ENCODE assay signal across 7 mouse cellular contexts in the genomic region with DNA sequence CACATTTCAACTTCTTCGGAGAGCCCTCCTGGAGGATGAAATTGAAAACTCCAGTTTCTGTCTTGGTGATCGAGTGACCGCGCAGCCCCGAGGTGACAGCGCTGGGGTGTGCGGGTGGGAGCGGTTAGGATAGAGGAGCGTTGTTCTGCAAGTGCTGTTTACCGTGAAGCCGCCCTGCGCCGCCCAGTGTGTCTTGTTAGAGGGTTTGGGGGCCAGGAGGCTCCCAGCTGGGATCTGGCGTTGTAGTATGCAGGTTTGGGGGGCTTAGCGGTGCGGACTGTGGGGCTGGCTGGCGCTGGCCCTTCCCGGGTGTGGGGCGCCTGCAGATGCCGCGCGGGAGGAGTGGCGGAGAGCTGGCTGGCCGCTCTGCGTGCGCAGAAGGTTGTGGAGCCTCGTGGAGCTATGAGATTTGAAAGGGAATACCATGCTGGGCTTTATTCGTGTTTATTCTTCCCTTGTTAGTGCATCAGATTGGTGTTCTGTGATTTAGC. TPM values are rescaled to one million over a fixed set of nuclear protein-coding genes. Genes with fewer than 3 reads are reported as not detected.
DNase-seq lines count a peak whose midpoint lies in the region; ATAC-seq and TF ChIP-seq lines count a peak whose summit lies in the region.

No protein-coding gene starts in this region.

- peak overlapping the region; percentile 93 for H3K27ac ChIP-seq in heart, postnatal 0 days (ENCODE audit: low read depth)
- H3K27ac ChIP-seq in layer of hippocampus, adult 2 months: peak overlapping the region; percentile 93
- H3K27ac ChIP-seq in lung, postnatal 0 days (ENCODE audit: low read length): peak overlapping the region; percentile 88
- H3K27ac ChIP-seq in stomach, embryonic 15.5 days: peak overlapping the region; percentile 83

- peak; percentile 56 for DNase-seq in Muller cell, postnatal 12 days (ENCODE audit: inconsistent ontology term)
- peak; percentile 69 for DNase-seq in embryo, embryonic 9.5 days (ENCODE audit: extremely low spot score)
- peak; percentile 54 for DNase-seq in heart, postnatal 0 days (ENCODE audit: low spot score)
- DNase-seq in layer of hippocampus, adult 2 months (ENCODE audit: low spot score in 2 of 2): peak in 1 of 2 experiments; percentile 23
- peak; percentile 58 for DNase-seq in lung, postnatal 0 days (ENCODE audit: low spot score)

- peak overlapping the region; percentile 96 for H3K4me3 ChIP-seq in E14TG2a.4 (replicated peaks; ENCODE audit: low read length)
- peak overlapping the region; percentile 98 for H3K4me3 ChIP-seq in heart, postnatal 0 days (ENCODE audit: low read depth, low read length)
- peak overlapping the region; percentile 91 for H3K4me3 ChIP-seq in layer of hippocampus, adult 2 months
- peak overlapping the region; percentile 96 for H3K4me3 ChIP-seq in lung, postnatal 0 days (ENCODE audit: low read depth, low read length)
- peak overlapping the region; percentile 83 for H3K4me3 ChIP-seq in stomach, embryonic 15.5 days (replicated peaks)

- peaks cover 7% of the 10 kb centered on the region for H3K36me3 ChIP-seq in E14TG2a.4 (ENCODE audit: insufficient read depth, low read length)
- no peaks in the 10 kb centered on the region for H3K36me3 ChIP-seq in heart, postnatal 0 days (replicated peaks; ENCODE audit: control insufficient read depth, insufficient read depth, low read length)
- H3K36me3 ChIP-seq in lung, postnatal 0 days (ENCODE audit: insufficient read depth, low read length): no peaks in the 10 kb centered on the region
- H3K36me3 ChIP-seq in stomach, embryonic 15.5 days: no peaks in the 10 kb centered on the region

- H3K27me3 ChIP-seq in E14TG2a.4 (ENCODE audit: insufficient read depth, low read length): 0 out of 2 replicates have a peak, but pooled peaks cover 5% of the 10 kb centered on the region
- H3K27me3 ChIP-seq in heart, postnatal 0 days (ENCODE audit: control insufficient read depth, insufficient read depth, low read length): no peaks in the 10 kb centered on the region
- no peaks in the 10 kb centered on the region for H3K27me3 ChIP-seq in lung, postnatal 0 days (replicated peaks; ENCODE audit: insufficient read depth, low read length)
- H3K27me3 ChIP-seq in stomach, embryonic 15.5 days (replicated peaks): no peaks in the 10 kb centered on the region

- H3K4me1 ChIP-seq in E14TG2a.4 (replicated peaks; ENCODE audit: low read depth, low read length): peaks cover 57% of the 10 kb centered on the region
- peaks cover 17% of the 10 kb centered on the region for H3K4me1 ChIP-seq in heart, postnatal 0 days (ENCODE audit: control insufficient read depth, insufficient read depth)
- peaks cover 15% of the 10 kb centered on the region; the same call in 1 of the 2 replicates for H3K4me1 ChIP-seq in lung, postnatal 0 days (ENCODE audit: insufficient read depth, low read depth, low read length)
- H3K4me1 ChIP-seq in stomach, embryonic 15.5 days: peaks cover 26% of the 10 kb centered on the region

- WGBS in heart, postnatal 0 days: 0% methylated on average over 28 of the region's 28 CpGs
- WGBS in lung, postnatal 0 days: under 1% methylated on average over 28 of the region's 28 CpGs
- under 1% methylated on average over 27 of the region's 28 CpGs for WGBS in stomach, embryonic 15.5 days

- no peak for TF ChIP-seq EP300 in heart, postnatal 0 days (IDR thresholded peaks at IDR 0.05; ENCODE audit: low read depth)
- TF ChIP-seq EP300 in lung, postnatal 0 days (IDR thresholded peaks at IDR 0.05): no peak

- H3K9me3 ChIP-seq in E14TG2a.4 (ENCODE audit: low read length): no peaks in the 10 kb centered on the region
- no peaks in the 10 kb centered on the region for H3K9me3 ChIP-seq in heart, postnatal 0 days (replicated peaks; ENCODE audit: control insufficient read depth, low read length)
- no peaks in the 10 kb centered on the region for H3K9me3 ChIP-seq in lung, postnatal 0 days (ENCODE audit: low read length)
- H3K9me3 ChIP-seq in stomach, embryonic 15.5 days: no peaks in the 10 kb centered on the region

- 0 out of 2 replicates have a peak, but pooled peaks have one; percentile 8 for ATAC-seq in heart, postnatal 0 days (ENCODE audit: insufficient read depth, low read depth)
- no peak for ATAC-seq in lung, postnatal 0 days
- ATAC-seq in stomach, embryonic 15.5 days (ENCODE audit: insufficient read depth, low FRiP score, low read depth): no peak

- TF ChIP-seq CTCF in E14TG2a.4 (conservative IDR thresholded peaks at IDR 0.05; ENCODE audit: low read length): no peak
- TF ChIP-seq CTCF in heart, postnatal 0 days (IDR thresholded peaks at IDR 0.05; ENCODE audit: low read depth): no peak
- no peak for TF ChIP-seq CTCF in layer of hippocampus, adult 2 months (conservative IDR thresholded peaks at IDR 0.05)
- no peak for TF ChIP-seq CTCF in lung, postnatal 0 days (IDR thresholded peaks at IDR 0.05)

- peak overlapping the region; percentile 87 for H3K4me2 ChIP-seq in heart, postnatal 0 days (ENCODE audit: low read depth, low read length)
- H3K4me2 ChIP-seq in lung, postnatal 0 days (replicated peaks; ENCODE audit: low read depth, low read length): peak overlapping the region; percentile 83
- peak overlapping the region; percentile 64 for H3K4me2 ChIP-seq in stomach, embryonic 15.5 days

- H3K9ac ChIP-seq in heart, postnatal 0 days (replicated peaks; ENCODE audit: low read depth, low read length): peak overlapping the region; percentile 95
- peak overlapping the region; percentile 79 for H3K9ac ChIP-seq in lung, postnatal 0 days (replicated peaks; ENCODE audit: low read depth)
- peak overlapping the region; percentile 90 for H3K9ac ChIP-seq in stomach, embryonic 15.5 days

RNA-seq across cellular contexts. Expression of gene Sh3bp4, which starts 0.7 kb away (rescaled TPM):
- total RNA-seq in heart, postnatal 0 days (2014; rRNA removed; ENCODE audit: low replicate concordance): 50.6 and 74.8 TPM in 2 replicates
- polyA plus RNA-seq in heart, postnatal 0 days (2015; fragmentation: Nextera tagmentation; extraction: Ambion mirVana): 11.0 and 15.1 TPM in 2 replicates
- total RNA-seq in layer of hippocampus, adult 2 months (2021): 10 to 100 TPM; 21.9 to 24.8 TPM
- 18.9 and 22.0 TPM in 2 replicates for polyA plus RNA-seq in lung, postnatal 0 days (2015; fragmentation: Nextera tagmentation; extraction: Ambion mirVana)
- 18.4 and 19.8 TPM in 2 replicates for polyA plus RNA-seq in stomach, embryonic 15.5 days (2015; fragmentation: Nextera tagmentation; extraction: Ambion mirVana)
